Comparison of ENCODE assay signal across 8 mouse cellular contexts in genomic region chr10:81192270-81192967, GRCm38 (mm10). TPM values are rescaled to one million over a fixed set of nuclear protein-coding genes. Genes with fewer than 3 reads are reported as not detected.
DNase-seq lines count a peak whose midpoint lies in the region; ATAC-seq and TF ChIP-seq lines count a peak whose summit lies in the region.

No protein-coding gene starts in this region.

- H3K9me3 ChIP-seq in E14TG2a.4 (ENCODE audit: low read length) = no peaks in the 10 kb centered on the region
- H3K9me3 ChIP-seq in forebrain, embryonic 16.5 days (ENCODE audit: control insufficient read depth, low read length) = no peaks in the 10 kb centered on the region
- H3K9me3 ChIP-seq in neural tube, embryonic 15.5 days (replicated peaks) = no peaks in the 10 kb centered on the region

- peak; percentile 86 for DNase-seq in heart, postnatal 4 days
- DNase-seq in layer of hippocampus, adult 8-10 months (ENCODE audit: low spot score in 2 of 2) = peak; percentile 86 to 87
- peak; percentile 83 for DNase-seq in lung, adult 2 months
- DNase-seq in thymus, adult 2 months = peak; percentile 84

- WGBS in forebrain, embryonic 16.5 days = 2% methylated on average over 86 of the region's 93 CpGs
- 1% methylated on average over 93 of the region's 93 CpGs for WGBS in lung, adult 2 months
- 1% methylated on average over 93 of the region's 93 CpGs for WGBS in neural tube, embryonic 15.5 days
- under 1% methylated on average over 93 of the region's 93 CpGs for WGBS in thymus, adult 2 months

- TF ChIP-seq CTCF in E14TG2a.4 (conservative IDR thresholded peaks at IDR 0.05; ENCODE audit: low read length) = no peak
- TF ChIP-seq CTCF in lung, adult 2 months (IDR thresholded peaks at IDR 0.05; ENCODE audit: insufficient read depth, low read length) = no peak
- TF ChIP-seq CTCF in thymus, adult 2 months (IDR thresholded peaks at IDR 0.05; ENCODE audit: borderline replicate concordance, control insufficient read depth, extremely low read depth, insufficient read depth, low read length, poor library complexity) = no peak

- peaks cover 28% of the 10 kb centered on the region for H3K27me3 ChIP-seq in E14TG2a.4 (ENCODE audit: insufficient read depth, low read length)
- peaks cover 28% of the 10 kb centered on the region for H3K27me3 ChIP-seq in forebrain, embryonic 16.5 days (replicated peaks; ENCODE audit: control insufficient read depth, insufficient read depth, low read length)
- H3K27me3 ChIP-seq in neural tube, embryonic 15.5 days (replicated peaks) = peaks cover 29% of the 10 kb centered on the region
- no peaks in the 10 kb centered on the region for H3K27me3 ChIP-seq in thymus, adult 2 months (ENCODE audit: control insufficient read depth, insufficient read depth, low read length)

- peaks cover 66% of the 10 kb centered on the region for H3K4me1 ChIP-seq in E14TG2a.4 (replicated peaks; ENCODE audit: low read depth, low read length)
- peaks cover 12% of the 10 kb centered on the region for H3K4me1 ChIP-seq in forebrain, embryonic 16.5 days (replicated peaks; ENCODE audit: control insufficient read depth, insufficient read depth, low read length)
- H3K4me1 ChIP-seq in lung, adult 2 months (ENCODE audit: control insufficient read depth, insufficient read depth, low read length) = 0 out of 2 replicates have a peak, but pooled peaks cover 8% of the 10 kb centered on the region
- peaks cover 36% of the 10 kb centered on the region for H3K4me1 ChIP-seq in neural tube, embryonic 15.5 days
- peaks cover 31% of the 10 kb centered on the region for H3K4me1 ChIP-seq in thymus, adult 2 months (replicated peaks; ENCODE audit: control insufficient read depth, insufficient read depth, low read length)

- peak; percentile 88; the same call in 1 of the 2 replicates for TF ChIP-seq POLR2A in lung, adult 2 months (IDR thresholded peaks at IDR 0.05; ENCODE audit: borderline replicate concordance, extremely low read depth, low read depth, low read length)
- peak; percentile 65 for TF ChIP-seq POLR2A in thymus, adult 2 months (IDR thresholded peaks at IDR 0.05; ENCODE audit: control insufficient read depth, extremely low read depth, insufficient read depth, low read length, poor library complexity)

- peak; percentile 64; the same call in 1 of the 2 replicates for ATAC-seq in cerebellum, adult (ENCODE audit: insufficient number of reproducible peaks, low FRiP score, low TSS enrichment)
- ATAC-seq in forebrain, embryonic 16.5 days = peak; percentile 91
- ATAC-seq in neural tube, embryonic 15.5 days (ENCODE audit: low FRiP score) = peak; percentile 91

- H3K27ac ChIP-seq in forebrain, embryonic 16.5 days (ENCODE audit: low read length) = peak overlapping the region; percentile 96
- H3K27ac ChIP-seq in neural tube, embryonic 15.5 days (replicated peaks) = peak overlapping the region; percentile 98
- peak overlapping the region; percentile 39 for H3K27ac ChIP-seq in thymus, adult 2 months (ENCODE audit: control insufficient read depth, insufficient read depth, low read length)

- H3K9ac ChIP-seq in forebrain, embryonic 16.5 days (replicated peaks; ENCODE audit: low read depth, low read length) = peak overlapping the region; percentile 63
- H3K9ac ChIP-seq in neural tube, embryonic 15.5 days (replicated peaks) = peak overlapping the region; percentile 73

- peak overlapping the region; percentile 80 for H3K4me3 ChIP-seq in E14TG2a.4 (replicated peaks; ENCODE audit: low read length)
- peak overlapping the region; percentile 55 for H3K4me3 ChIP-seq in forebrain, embryonic 16.5 days (replicated peaks; ENCODE audit: low read length)
- peak overlapping the region; percentile 94 for H3K4me3 ChIP-seq in lung, adult 2 months (replicated peaks; ENCODE audit: extremely low read depth, low read depth, low read length)
- H3K4me3 ChIP-seq in neural tube, embryonic 15.5 days (replicated peaks) = peak overlapping the region; percentile 56
- peak overlapping the region; percentile 54 for H3K4me3 ChIP-seq in thymus, adult 2 months (ENCODE audit: control insufficient read depth, insufficient read depth, low read length)

- peaks cover 29% of the 10 kb centered on the region for H3K36me3 ChIP-seq in E14TG2a.4 (ENCODE audit: insufficient read depth, low read length)
- H3K36me3 ChIP-seq in forebrain, embryonic 16.5 days (ENCODE audit: control insufficient read depth, insufficient read depth) = 0 out of 2 replicates have a peak, but pooled peaks cover 2% of the 10 kb centered on the region
- peaks cover 24% of the 10 kb centered on the region for H3K36me3 ChIP-seq in neural tube, embryonic 15.5 days
- no peaks in the 10 kb centered on the region for H3K36me3 ChIP-seq in thymus, adult 2 months (ENCODE audit: control insufficient read depth, insufficient read depth, low read length)

- H3K4me2 ChIP-seq in forebrain, embryonic 16.5 days (ENCODE audit: low read length) = peak overlapping the region; percentile 78
- peak overlapping the region; percentile 95 for H3K4me2 ChIP-seq in neural tube, embryonic 15.5 days

RNA-seq across cellular contexts. Expression of gene 4930442H23Rik, which starts 8.8 kb away (rescaled TPM):
- not detected in 2 replicates for polyA plus RNA-seq in forebrain, embryonic 16.5 days (2015; fragmentation: Nextera tagmentation; extraction: Ambion mirVana)
- not detected for total RNA-seq in heart, postnatal 4 days (2021)
- total RNA-seq in layer of hippocampus, adult 8-10 months (2022) = not detected
- not detected in 2 replicates for polyA plus RNA-seq in lung, adult 2 months (2012; rRNA removed)
- polyA plus RNA-seq in neural tube, embryonic 15.5 days (2015; fragmentation: Nextera tagmentation; extraction: Ambion mirVana) = not detected in 2 replicates
- not detected in 2 replicates for polyA plus RNA-seq in thymus, adult 2 months (2012; rRNA removed)

RNA-seq across cellular contexts. Expression of gene Nmrk2, which starts 9.4 kb away (rescaled TPM):
- polyA plus RNA-seq in forebrain, embryonic 16.5 days (2015; fragmentation: Nextera tagmentation; extraction: Ambion mirVana) = 0.11 TPM in 1 of 2 replicates, not detected in the other
- total RNA-seq in heart, postnatal 4 days (2021) = 10 to 100 TPM; 44.1 to 74.9 TPM
- under 1 TPM in 1 of 4 experiments, not detected in 3; 0.57 TPM for total RNA-seq in layer of hippocampus, adult 8-10 months (2022)
- polyA plus RNA-seq in lung, adult 2 months (2012; rRNA removed) = 0.28 and 0.59 TPM in 2 replicates
- polyA plus RNA-seq in neural tube, embryonic 15.5 days (2015; fragmentation: Nextera tagmentation; extraction: Ambion mirVana) = 0.17 and 0.26 TPM in 2 replicates
- 0.12 TPM in 1 of 2 replicates, not detected in the other for polyA plus RNA-seq in thymus, adult 2 months (2012; rRNA removed)

RNA-seq across cellular contexts. Expression of gene Dapk3, which starts 9.6 kb away (rescaled TPM):
- polyA plus RNA-seq in forebrain, embryonic 16.5 days (2015; fragmentation: Nextera tagmentation; extraction: Ambion mirVana) = 55.1 and 56.9 TPM in 2 replicates
- total RNA-seq in heart, postnatal 4 days (2021) = 10 to 100 TPM; 41.9 to 45.7 TPM
- total RNA-seq in layer of hippocampus, adult 8-10 months (2022) = 10 to 100 TPM; 57.1 to 69.8 (median 65.7) TPM
- polyA plus RNA-seq in lung, adult 2 months (2012; rRNA removed) = 70.4 and 73.5 TPM in 2 replicates
- polyA plus RNA-seq in neural tube, embryonic 15.5 days (2015; fragmentation: Nextera tagmentation; extraction: Ambion mirVana) = 65.7 and 70.4 TPM in 2 replicates
- 95.9 and 103 TPM in 2 replicates for polyA plus RNA-seq in thymus, adult 2 months (2012; rRNA removed)

RNA-seq across cellular contexts. Expression of gene Eef2, which starts 16.0 kb away (rescaled TPM):
- 652 and 674 TPM in 2 replicates for polyA plus RNA-seq in forebrain, embryonic 16.5 days (2015; fragmentation: Nextera tagmentation; extraction: Ambion mirVana)
- 1,000 to 10,000 TPM; 1,326 to 1,351 TPM for total RNA-seq in heart, postnatal 4 days (2021)
- 100 to 1,000 TPM; 820 to 960 (median 855) TPM for total RNA-seq in layer of hippocampus, adult 8-10 months (2022)
- 1,377 and 1,420 TPM in 2 replicates for polyA plus RNA-seq in lung, adult 2 months (2012; rRNA removed)
- polyA plus RNA-seq in neural tube, embryonic 15.5 days (2015; fragmentation: Nextera tagmentation; extraction: Ambion mirVana) = 493 and 549 TPM in 2 replicates
- 2,100 and 2,369 TPM in 2 replicates for polyA plus RNA-seq in thymus, adult 2 months (2012; rRNA removed)

RNA-seq across cellular contexts. Expression of gene Pias4, which starts 24.7 kb away (rescaled TPM):
- 48.5 and 62.7 TPM in 2 replicates for polyA plus RNA-seq in forebrain, embryonic 16.5 days (2015; fragmentation: Nextera tagmentation; extraction: Ambion mirVana)
- 10 to 100 TPM; 17.5 to 18.6 TPM for total RNA-seq in heart, postnatal 4 days (2021)
- total RNA-seq in layer of hippocampus, adult 8-10 months (2022) = 10 to 100 TPM; 27.0 to 35.1 (median 31.7) TPM
- polyA plus RNA-seq in lung, adult 2 months (2012; rRNA removed) = 33.0 and 40.0 TPM in 2 replicates
- 52.8 and 57.3 TPM in 2 replicates for polyA plus RNA-seq in neural tube, embryonic 15.5 days (2015; fragmentation: Nextera tagmentation; extraction: Ambion mirVana)
- polyA plus RNA-seq in thymus, adult 2 months (2012; rRNA removed) = 67.6 and 72.9 TPM in 2 replicates

Comparison
In these comparisons a context has a peak if more than half of its experiments do, and no peak if none do; other contexts are left out.
1. Peak in every context shown above with its lines: DNase-seq, ATAC-seq, H3K4me3 ChIP-seq and H3K27ac ChIP-seq.
2. H3K27ac ChIP-seq: peak in every context shown above with its lines; median percentile 98 in neural tube, embryonic 15.5 days; 96 in forebrain, embryonic 16.5 days; 39 in thymus, adult 2 months.